Comparison of ENCODE assay signal across 8 mouse cellular contexts in genomic region chr7:99537183-99537756, GRCm38 (mm10). TPM values are rescaled to one million over a fixed set of nuclear protein-coding genes. Genes with fewer than 3 reads are reported as not detected.
A peak's percentile ranks its signal among the peaks of the same experiment; 100 is the strongest.
DNase-seq lines count a peak whose midpoint lies in the region; ATAC-seq and TF ChIP-seq lines count a peak whose summit lies in the region.

No protein-coding gene starts in this region.

- peak overlapping the region; percentile 91; the same call in 1 of the 2 replicates for H3K4me2 ChIP-seq in heart, embryonic 16.5 days (ENCODE audit: low read depth, low read length)
- peak overlapping the region; percentile 97 for H3K4me2 ChIP-seq in liver, embryonic 16.5 days (ENCODE audit: low read depth, low read length)

- DNase-seq in heart, embryonic 10.5 days (ENCODE audit: low spot score), result no peak
- DNase-seq in heart, postnatal 14 days, result no peak
- no peak for DNase-seq in G1E (ENCODE audit: low spot score)
- DNase-seq in urinary bladder, adult 18-20 months (ENCODE audit: low spot score in 2 of 2), result no peak
- DNase-seq in thymus, postnatal 25 days, result no peak

- H3K4me1 ChIP-seq in heart, embryonic 10.5 days, result peaks cover 78% of the 10 kb centered on the region
- peaks cover 82% of the 10 kb centered on the region for H3K4me1 ChIP-seq in G1E (ENCODE audit: insufficient read depth, low read depth, low read length)
- peaks cover 24% of the 10 kb centered on the region for H3K4me1 ChIP-seq in heart, embryonic 16.5 days (ENCODE audit: control insufficient read depth, insufficient read depth, low read length)
- peaks cover 64% of the 10 kb centered on the region for H3K4me1 ChIP-seq in liver, embryonic 16.5 days (ENCODE audit: control insufficient read depth, low read depth, low read length)

- H3K4me3 ChIP-seq in heart, embryonic 10.5 days, result peak overlapping the region; percentile 81
- H3K4me3 ChIP-seq in G1E (ENCODE audit: low read depth, low read length), result peak overlapping the region; percentile 59; the same call in 1 of the 2 replicates
- no peak overlapping the region for H3K4me3 ChIP-seq in heart, embryonic 16.5 days (ENCODE audit: low read length)
- H3K4me3 ChIP-seq in liver, embryonic 16.5 days (ENCODE audit: low read depth, low read length), result peak overlapping the region; percentile 86

- no peak for TF ChIP-seq CTCF in G1E (IDR thresholded peaks at IDR 0.05; ENCODE audit: low read depth, low read length)

- intact Hi-C loops in heart, postnatal 14 days (cut with DNase I), result no loop called here

- peak overlapping the region; percentile 48 for H3K27ac ChIP-seq in heart, embryonic 10.5 days
- no peak overlapping the region for H3K27ac ChIP-seq in heart, embryonic 16.5 days (ENCODE audit: low read length)
- peak overlapping the region; percentile 91 for H3K27ac ChIP-seq in liver, embryonic 16.5 days (ENCODE audit: low read length)

- 46% methylated on average over 5 of the region's 5 CpGs for WGBS in heart, embryonic 10.5 days
- WGBS in heart, embryonic 16.5 days, result 66% methylated on average over 5 of the region's 5 CpGs
- WGBS in liver, embryonic 16.5 days (ENCODE audit: insufficient replicate concordance), result 48% methylated on average over 5 of the region's 5 CpGs

- no peak for ATAC-seq in G1E (ENCODE audit: extremely low read depth, insufficient number of reproducible peaks, low FRiP score, poor library complexity, severe bottlenecking)
- no peak for ATAC-seq in heart, embryonic 16.5 days (replicated peaks; ENCODE audit: extremely low read depth, insufficient read depth, low FRiP score)
- ATAC-seq in liver, embryonic 16.5 days (ENCODE audit: low read depth), result no peak
- ATAC-seq in erythroid progenitor cell, adult 5-6 weeks (replicated peaks; ENCODE audit: low FRiP score, poor library complexity, severe bottlenecking), result no peak

- no peaks in the 10 kb centered on the region for H3K9me3 ChIP-seq in heart, embryonic 10.5 days
- no peaks in the 10 kb centered on the region for H3K9me3 ChIP-seq in G1E (replicated peaks)
- no peaks in the 10 kb centered on the region for H3K9me3 ChIP-seq in heart, embryonic 16.5 days (replicated peaks; ENCODE audit: control insufficient read depth, low read length)
- no peaks in the 10 kb centered on the region for H3K9me3 ChIP-seq in liver, embryonic 16.5 days (replicated peaks; ENCODE audit: control insufficient read depth, low read length)

- H3K36me3 ChIP-seq in heart, embryonic 10.5 days, result no peaks in the 10 kb centered on the region
- H3K36me3 ChIP-seq in G1E (replicated peaks), result peaks cover 59% of the 10 kb centered on the region
- no peaks in the 10 kb centered on the region for H3K36me3 ChIP-seq in heart, embryonic 16.5 days (ENCODE audit: control insufficient read depth, insufficient read depth)
- no peaks in the 10 kb centered on the region for H3K36me3 ChIP-seq in liver, embryonic 16.5 days (ENCODE audit: control insufficient read depth, insufficient read depth)

- H3K27me3 ChIP-seq in heart, embryonic 10.5 days (ENCODE audit: insufficient read depth, poor library complexity, severe bottlenecking), result no peaks in the 10 kb centered on the region
- no peaks in the 10 kb centered on the region for H3K27me3 ChIP-seq in G1E (ENCODE audit: insufficient read depth, low read length)
- no peaks in the 10 kb centered on the region for H3K27me3 ChIP-seq in heart, embryonic 16.5 days (ENCODE audit: control insufficient read depth, insufficient read depth, low read length)
- no peaks in the 10 kb centered on the region for H3K27me3 ChIP-seq in liver, embryonic 16.5 days (ENCODE audit: control insufficient read depth, insufficient read depth, low read depth, low read length)

- H3K9ac ChIP-seq in heart, embryonic 16.5 days (ENCODE audit: low read length), result no peak overlapping the region
- H3K9ac ChIP-seq in liver, embryonic 16.5 days (ENCODE audit: low read depth, low read length), result peak overlapping the region; percentile 34; the same call in 1 of the 2 replicates

RNA-seq across cellular contexts. Expression of gene Arrb1, which starts 2.0 kb away (rescaled TPM):
- 13.1 and 17.9 TPM in 2 replicates for polyA plus RNA-seq in heart, embryonic 10.5 days (2016; fragmentation: Nextera tagmentation; extraction: Ambion mirVana)
- total RNA-seq in heart, postnatal 14 days (2021), result 10 to 100 TPM; 23.3 to 24.3 TPM
- 73.5 and 108 TPM in 2 replicates for total RNA-seq in G1E (2014; fragmentation: Nextera tagmentation)
- 73.8 and 84.8 TPM in 2 replicates for total RNA-seq in G1E (2017)
- polyA plus RNA-seq in G1E (2012), result 33.4 and 60.6 TPM in 2 replicates
- polyA plus RNA-seq in heart, embryonic 16.5 days (2015; fragmentation: Nextera tagmentation; extraction: Ambion mirVana), result 4.9 and 6.8 TPM in 2 replicates
- 92.8 and 95.7 TPM in 2 replicates for polyA plus RNA-seq in liver, embryonic 16.5 days (2015; fragmentation: Nextera tagmentation; extraction: Ambion mirVana)
- total RNA-seq in erythroid progenitor cell, adult 5-6 weeks (2015; ENCODE audit: low replicate concordance), result 184 TPM in 2 replicates
- 538 and 553 TPM in 2 replicates for total RNA-seq in erythroid progenitor cell, adult 5-6 weeks (2017; ENCODE audit: low replicate concordance)

RNA-seq across cellular contexts. Expression of gene Rps3, which starts 53.7 kb away (rescaled TPM):
- polyA plus RNA-seq in heart, embryonic 10.5 days (2016; fragmentation: Nextera tagmentation; extraction: Ambion mirVana), result 517 and 596 TPM in 2 replicates
- total RNA-seq in heart, postnatal 14 days (2021), result 100 to 1,000 TPM; 289 to 327 TPM
- total RNA-seq in G1E (2014; fragmentation: Nextera tagmentation) (437 and 482 TPM in 2 replicates), G1E (2017) (2,538 and 2,989 TPM in 2 replicates)
- polyA plus RNA-seq in G1E (2012), result 399 and 541 TPM in 2 replicates
- 471 and 474 TPM in 2 replicates for polyA plus RNA-seq in heart, embryonic 16.5 days (2015; fragmentation: Nextera tagmentation; extraction: Ambion mirVana)
- polyA plus RNA-seq in liver, embryonic 16.5 days (2015; fragmentation: Nextera tagmentation; extraction: Ambion mirVana), result 400 and 448 TPM in 2 replicates
- 386 and 406 TPM in 2 replicates for total RNA-seq in erythroid progenitor cell, adult 5-6 weeks (2015; ENCODE audit: low replicate concordance)
- 293 and 564 TPM in 2 replicates for total RNA-seq in erythroid progenitor cell, adult 5-6 weeks (2017; ENCODE audit: low replicate concordance)
